Mouse (Mus musculus) cerebellum, adult 11-12 months (tissue): ENCODE results near the gene Rgs19.

Experiments used
- DNase-seq: peaks from one replicate; pipeline ENCODE4 v3.0.0; 2022

Rgs19 gene

DNA sequence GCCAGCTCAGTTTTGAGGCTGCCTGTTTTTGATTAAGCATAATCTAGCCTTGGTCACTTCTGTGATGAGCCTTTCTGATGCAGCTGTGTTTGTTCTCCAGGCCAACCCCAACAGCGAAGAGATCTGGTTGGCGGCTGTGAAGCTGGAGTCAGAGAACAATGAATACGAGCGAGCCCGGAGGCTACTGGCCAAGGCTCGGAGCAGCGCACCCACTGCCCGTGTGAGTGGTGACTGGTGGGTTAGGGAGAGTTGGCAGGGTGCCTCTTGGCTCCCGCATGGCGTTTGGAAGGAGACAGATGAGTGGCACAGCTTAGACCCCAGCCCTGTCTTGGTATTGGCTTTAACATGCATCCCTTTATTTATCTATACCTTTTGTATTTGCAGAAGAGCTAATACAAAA lies 44.9 kb downstream of the Rgs19 start:
- DNase-seq = no peak

DNA sequence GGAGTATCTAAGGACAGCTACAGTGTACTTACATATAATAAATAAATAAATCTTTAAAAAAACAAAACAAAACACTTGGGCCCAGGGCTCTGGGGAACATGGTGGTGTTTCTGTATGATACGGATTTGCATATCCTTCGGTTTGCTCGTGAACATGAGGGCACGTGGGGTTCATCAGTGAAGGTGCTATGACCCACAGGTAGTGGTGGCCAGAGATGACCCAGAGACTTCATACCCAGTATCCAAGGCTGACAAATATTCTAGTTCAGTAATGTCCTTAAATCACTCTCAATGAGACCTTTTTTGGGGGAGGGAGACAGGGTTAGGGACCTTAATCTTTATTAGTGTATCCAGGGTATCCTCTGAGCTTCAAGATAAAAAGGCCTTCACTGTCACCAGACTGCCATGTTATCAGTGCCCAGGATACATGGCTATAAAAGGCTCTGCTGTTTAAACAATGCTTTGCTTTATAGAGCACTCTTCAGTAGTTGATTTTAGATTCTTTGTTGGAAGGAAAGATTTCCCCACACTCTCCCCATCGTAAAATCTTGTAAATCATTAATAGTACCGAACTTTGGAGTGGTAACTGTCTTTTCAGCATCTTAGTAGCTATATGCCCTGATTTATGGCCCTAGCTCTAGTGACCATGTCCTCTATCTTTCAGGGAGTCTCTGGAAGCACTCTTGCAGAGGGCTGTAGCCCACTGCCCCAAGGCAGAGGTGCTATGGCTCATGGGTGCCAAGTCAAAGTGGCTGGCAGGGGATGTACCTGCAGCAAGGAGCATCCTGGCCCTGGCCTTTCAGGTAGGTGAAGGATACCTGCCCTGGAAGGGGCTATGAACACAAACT lies 46.9 kb downstream of the Rgs19 start:
- no peak for DNase-seq

DNA sequence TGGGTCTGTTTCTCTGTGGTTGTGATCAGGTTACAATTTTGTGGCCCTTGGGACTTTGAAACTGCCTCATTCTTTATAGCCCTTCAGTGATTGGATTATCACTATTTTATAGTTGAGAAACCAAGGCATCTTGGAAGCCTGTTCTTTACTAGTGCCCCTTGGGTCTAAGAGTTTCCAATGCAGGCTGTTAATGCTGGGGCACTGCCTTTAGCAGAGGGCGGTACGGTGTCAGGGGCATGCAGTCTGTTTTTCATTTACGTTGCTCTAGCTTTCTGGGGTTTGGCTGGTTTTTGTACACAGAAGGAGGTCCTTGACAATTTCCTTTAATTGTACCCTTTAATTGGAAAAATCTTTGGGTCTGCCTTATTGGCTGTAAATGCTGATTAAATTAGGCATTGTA lies 48.1 kb downstream of the Rgs19 start:
- no peak for DNase-seq

DNA sequence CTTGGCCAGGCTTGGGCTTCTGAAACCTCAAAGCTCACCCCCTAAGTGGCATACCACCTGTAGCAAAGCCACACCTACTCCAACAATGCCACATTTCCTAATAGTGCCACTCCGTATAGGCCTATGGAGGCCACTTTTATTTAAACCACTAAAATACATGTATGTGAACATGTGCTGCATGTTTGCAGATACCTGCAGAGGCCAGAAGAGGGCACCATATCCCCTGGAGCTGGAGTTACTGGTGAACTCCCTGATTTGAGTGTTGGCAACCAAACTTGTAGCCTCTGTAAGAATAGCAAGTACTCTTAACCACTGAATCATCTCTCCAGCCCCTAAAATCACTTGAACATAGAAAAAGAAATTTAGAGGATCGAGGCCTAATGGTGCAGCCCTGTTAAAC lies 49.4 kb downstream of the Rgs19 start:
- no peak for DNase-seq
